Mouse (Mus musculus): ENCODE data around the gene 1700001L19Rik. TPM values are rescaled to one million over a fixed set of nuclear protein-coding genes. Genes with fewer than 3 reads are reported as not detected.

Gene 1700001L19Rik
- polyA plus RNA-seq, 1 experiment from 2014 or later, result 0.53 TPM

- Histone ChIP-seq H3K36me3 (ENCODE audit: control insufficient read depth, insufficient read depth, low read length) (no peaks in the 10 kb centered on the region), H3K27ac (replicated peaks) (no peak overlapping the region), H3K9ac (ENCODE audit: low read length) (no peak overlapping the region), H3K4me2 (replicated peaks; ENCODE audit: low read depth) (no peak overlapping the region), H3K4me1 (replicated peaks; ENCODE audit: control insufficient read depth, insufficient read depth) (no peaks in the 10 kb centered on the region), H3K27me3 (ENCODE audit: control insufficient read depth, insufficient read depth, low read length) (no peaks in the 10 kb centered on the region), H3K9me3 (ENCODE audit: control insufficient read depth, low read length) (no peaks in the 10 kb centered on the region), H3K4me3 (ENCODE audit: low read depth, low read length) (no peak overlapping the region)
- no peak for TF ChIP-seq EP300 (optimal IDR thresholded peaks at IDR 0.05)
- TF ChIP-seq CTCF (IDR thresholded peaks at IDR 0.05; ENCODE audit: low read depth), result no peak
- WGBS, result 61% methylated on average over 3 of the region's 3 CpGs
- no peak for DNase-seq (ENCODE audit: low spot score)
- ATAC-seq (ENCODE audit: low FRiP score, low TSS enrichment), result no peak
Measured at GRCm38 (mm10) chr13:68627041-68627440, 29.8 kb downstream of the 1700001L19Rik start.

- Histone ChIP-seq H3K4me1 (replicated peaks; ENCODE audit: control insufficient read depth, insufficient read depth) (no peaks in the 10 kb centered on the region), H3K9ac (ENCODE audit: low read length) (no peak overlapping the region), H3K4me3 (ENCODE audit: low read depth, low read length) (no peak overlapping the region), H3K9me3 (ENCODE audit: control insufficient read depth, low read length) (no peaks in the 10 kb centered on the region), H3K4me2 (replicated peaks; ENCODE audit: low read depth) (no peak overlapping the region), H3K36me3 (ENCODE audit: control insufficient read depth, insufficient read depth, low read length) (no peaks in the 10 kb centered on the region), H3K27ac (replicated peaks) (no peak overlapping the region), H3K27me3 (ENCODE audit: control insufficient read depth, insufficient read depth, low read length) (no peaks in the 10 kb centered on the region)
- ATAC-seq (ENCODE audit: low FRiP score, low TSS enrichment) (no peak), DNase-seq (ENCODE audit: low spot score) (no peak)
- 97% methylated on average over 1 of the region's 1 CpGs for WGBS
- TF ChIP-seq CTCF (IDR thresholded peaks at IDR 0.05; ENCODE audit: low read depth), result no peak
- TF ChIP-seq EP300 (optimal IDR thresholded peaks at IDR 0.05), result no peak
Measured at GRCm38 (mm10) chr13:68642786-68643185, 45.6 kb downstream of the 1700001L19Rik start.

Other genes with a start within 250 kb of the 1700001L19Rik start
- gene Mtrr, start 15.3 kb upstream of the 1700001L19Rik start, polyA plus RNA-seq (2015; fragmentation: Nextera tagmentation; extraction: Ambion mirVana), result 8.8 and 9.3 TPM in 2 replicates
- 19.9 and 21.8 TPM in 2 replicates for gene Fastkd3, start 15.2 kb upstream of the 1700001L19Rik start, polyA plus RNA-seq (2015; fragmentation: Nextera tagmentation; extraction: Ambion mirVana)

Measured in stomach, postnatal 0 days (tissue).